Mouse (Mus musculus): ENCODE data around the gene Zc3hc1. TPM values are rescaled to one million over a fixed set of nuclear protein-coding genes. Genes with fewer than 3 reads are reported as not detected.
"Not testable (repeated sequence)": the region's sequence is repeated elsewhere in the genome, so short reads cannot be mapped to it uniquely, and the experiment has no call there.

The Zc3hc1 gene
- 10 to 100 TPM; 25.2 to 27.2 TPM for total RNA-seq (2021)

GRCm38 (mm10) chr6:30390714-30391697 lies at the start of gene Zc3hc1:
TSS of gene Zc3hc1 (minus strand) at chr6:30391028.
- peak; percentile 55 to 73 for DNase-seq (ENCODE audit: extremely low spot score in 1 of 2, low spot score in 1 of 2)

- DNase-seq (ENCODE audit: extremely low spot score in 1 of 2, low spot score in 1 of 2): no peak
Measured at GRCm38 (mm10) chr6:30439576-30439975, 48.7 kb upstream of the Zc3hc1 start.

DNA sequence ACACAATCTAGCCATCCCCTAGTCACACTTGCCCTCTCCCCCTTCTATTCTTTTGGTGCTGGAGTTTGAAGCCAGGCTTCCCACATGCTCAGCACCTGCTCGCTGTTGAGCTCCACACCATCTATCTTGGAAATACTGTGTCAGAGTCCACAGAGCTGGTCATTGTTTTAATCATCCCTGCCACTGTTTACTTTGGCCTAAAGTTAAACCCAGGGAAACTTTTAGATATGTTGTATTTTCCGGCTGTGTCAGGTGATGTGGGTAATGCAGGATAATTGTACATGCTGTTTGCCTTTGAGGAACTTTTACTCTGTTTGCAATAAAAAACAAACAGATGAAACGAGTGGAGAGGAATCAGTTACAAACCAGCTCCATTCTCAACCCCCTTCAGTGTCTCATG lies 46.2 kb upstream of the Zc3hc1 start:
- no peak for DNase-seq (ENCODE audit: extremely low spot score in 1 of 2, low spot score in 1 of 2)

DNA sequence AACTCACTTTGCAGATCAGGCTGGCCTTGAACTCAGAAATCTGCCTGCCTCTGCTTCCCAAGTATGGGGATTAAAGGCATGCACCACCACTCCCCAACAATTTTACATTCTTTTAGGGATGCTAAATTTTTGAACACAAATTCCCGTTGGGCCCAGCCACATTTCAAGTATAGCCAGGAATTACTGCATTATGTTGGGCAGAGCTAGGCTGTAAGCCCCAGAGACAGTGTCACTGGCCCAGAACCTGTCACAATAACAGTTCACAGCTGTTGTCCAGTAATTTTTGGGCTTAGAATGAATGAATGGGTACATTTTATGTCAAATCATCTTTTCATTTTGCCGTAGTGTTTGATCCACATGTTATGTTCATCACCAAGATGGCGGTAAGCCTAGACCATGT lies 45.6 kb upstream of the Zc3hc1 start:
- DNase-seq (ENCODE audit: extremely low spot score in 1 of 2, low spot score in 1 of 2): no peak

DNA sequence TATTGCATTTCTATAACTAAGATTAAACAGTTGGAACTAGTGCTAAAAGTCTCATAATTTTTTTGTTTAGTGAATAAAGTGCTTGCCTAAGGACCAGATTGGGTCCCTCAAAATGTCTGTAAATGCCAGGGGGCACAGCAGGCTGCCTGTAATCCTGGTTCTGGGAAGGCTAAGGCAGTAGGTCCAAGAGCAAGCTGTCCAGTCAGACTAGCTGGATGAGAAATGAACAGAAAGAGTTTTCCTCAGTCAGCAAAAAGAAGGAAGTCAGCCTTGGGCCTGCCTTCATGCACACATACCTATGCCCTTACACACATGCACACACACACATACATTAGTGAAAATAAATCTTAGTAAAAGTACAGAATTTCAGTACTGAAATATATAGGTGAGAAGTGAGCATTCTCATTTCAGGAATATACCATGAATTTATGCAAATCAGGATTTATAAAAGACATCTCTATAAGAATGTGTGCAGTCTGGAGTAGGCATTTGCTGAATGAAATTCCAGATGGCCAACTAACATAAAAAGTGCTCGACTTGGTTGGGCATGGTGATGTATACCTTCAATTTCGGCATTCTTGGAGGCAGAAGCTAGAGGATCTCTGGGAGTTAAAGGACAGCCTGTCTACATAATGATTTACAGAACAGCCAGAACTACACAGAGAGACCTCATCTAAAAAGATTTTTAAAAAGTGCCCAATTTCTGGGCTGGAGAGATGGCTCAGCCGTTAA lies 41.8 kb upstream of the Zc3hc1 start:
- no peak for DNase-seq (ENCODE audit: extremely low spot score in 1 of 2, low spot score in 1 of 2)

DNA sequence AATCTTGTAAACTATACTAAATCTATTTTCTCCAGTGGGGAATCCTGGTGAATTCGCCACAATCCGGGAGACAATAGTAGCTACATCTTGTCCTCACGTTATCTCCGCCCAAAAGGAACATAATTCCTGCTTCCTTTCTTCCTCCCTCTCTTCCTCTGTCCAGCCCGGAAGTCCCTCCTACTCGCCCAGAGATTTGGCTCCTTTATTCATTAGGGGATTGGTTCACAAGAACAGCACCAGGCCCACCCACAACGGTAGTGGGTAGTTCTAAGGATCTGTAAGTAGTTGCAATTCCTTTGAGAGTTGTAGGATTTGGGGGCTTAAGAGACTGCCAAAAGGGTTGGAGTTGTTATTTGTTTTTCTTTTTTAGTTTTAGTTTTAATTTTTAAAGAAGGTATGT lies 26.0 kb upstream of the Zc3hc1 start:
- DNase-seq (ENCODE audit: extremely low spot score in 1 of 2, low spot score in 1 of 2): no peak

- DNase-seq (ENCODE audit: extremely low spot score in 1 of 2, low spot score in 1 of 2): no peak
Measured at GRCm38 (mm10) chr6:30416126-30416525, 25.3 kb upstream of the Zc3hc1 start.

DNA sequence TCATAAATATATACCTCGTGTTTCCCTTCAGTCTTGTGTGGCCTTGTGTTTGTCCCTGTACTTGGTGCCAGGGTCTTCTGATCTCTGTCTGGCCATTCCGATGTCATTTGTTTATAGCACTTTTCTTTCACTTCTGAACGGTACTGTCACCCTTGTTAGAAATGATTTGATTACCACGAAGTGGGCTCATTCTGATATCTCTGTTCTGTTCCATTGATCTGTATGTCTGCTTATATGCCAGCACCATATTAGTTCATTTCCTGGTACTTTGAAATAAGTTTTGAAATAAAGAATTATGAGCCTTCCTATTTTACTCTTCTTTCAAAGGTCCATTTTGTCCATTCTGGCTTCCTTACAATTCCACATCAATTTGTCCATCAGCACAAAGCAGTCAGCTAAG lies 20.5 kb upstream of the Zc3hc1 start:
- no peak for DNase-seq (ENCODE audit: extremely low spot score in 1 of 2, low spot score in 1 of 2)

DNA sequence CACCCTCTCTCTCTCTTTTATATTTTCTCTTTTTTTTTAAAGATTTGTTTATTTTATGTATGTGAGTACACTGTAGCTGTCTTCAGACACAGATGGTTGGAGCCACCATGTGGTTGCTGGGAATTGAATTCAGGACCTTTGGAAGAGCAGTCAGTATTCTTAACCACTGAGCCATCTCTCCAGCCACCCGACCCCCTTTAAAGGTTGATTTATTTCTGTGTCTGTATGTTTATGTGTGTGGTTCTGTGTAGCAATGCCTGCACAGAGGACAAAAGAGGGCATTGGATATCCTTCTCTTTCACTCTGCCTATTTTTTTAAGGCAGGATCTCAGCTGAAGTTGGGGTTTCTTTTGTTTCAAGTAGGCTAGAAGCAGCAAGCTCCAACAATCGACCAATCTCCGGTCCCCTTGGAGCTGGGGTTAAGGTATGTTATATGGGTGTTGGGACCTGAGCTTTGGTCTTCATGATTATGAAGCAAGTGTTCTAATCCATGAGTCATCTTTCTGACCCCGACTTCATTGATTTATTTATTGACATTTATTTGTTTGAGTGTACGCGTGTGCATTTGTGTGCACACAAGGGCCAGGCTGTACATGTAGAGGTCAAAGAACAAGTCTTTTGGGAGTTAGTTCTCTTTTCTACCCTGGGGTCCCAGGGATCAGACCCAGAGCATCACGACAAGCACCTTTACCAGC lies 18.7 kb upstream of the Zc3hc1 start:
- DNase-seq (ENCODE audit: extremely low spot score in 1 of 2, low spot score in 1 of 2): no peak

- no peak for DNase-seq (ENCODE audit: extremely low spot score in 1 of 2, low spot score in 1 of 2)
Measured at GRCm38 (mm10) chr6:30408276-30408675, 17.4 kb upstream of the Zc3hc1 start.

DNA sequence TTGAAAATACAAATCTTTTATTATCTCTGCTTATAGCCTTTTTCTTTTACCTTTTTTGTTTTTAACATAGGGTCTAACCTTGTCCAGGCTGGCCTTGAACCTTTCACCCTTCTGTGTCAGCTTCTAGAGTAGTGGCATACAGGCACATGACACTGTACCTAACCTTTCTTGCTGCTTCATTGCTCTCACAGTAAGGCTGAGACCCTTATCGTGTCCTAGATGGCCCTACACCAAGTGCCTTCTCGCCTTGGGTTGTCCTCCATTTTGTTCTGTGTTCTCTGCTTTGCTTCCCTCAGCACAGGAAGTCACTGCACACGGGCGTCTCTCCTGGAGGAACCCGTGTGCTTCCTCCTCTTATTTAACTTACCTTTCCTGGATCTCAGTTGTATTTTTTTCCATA lies 13.8 kb upstream of the Zc3hc1 start:
- no peak for DNase-seq (ENCODE audit: extremely low spot score in 1 of 2, low spot score in 1 of 2)

DNA sequence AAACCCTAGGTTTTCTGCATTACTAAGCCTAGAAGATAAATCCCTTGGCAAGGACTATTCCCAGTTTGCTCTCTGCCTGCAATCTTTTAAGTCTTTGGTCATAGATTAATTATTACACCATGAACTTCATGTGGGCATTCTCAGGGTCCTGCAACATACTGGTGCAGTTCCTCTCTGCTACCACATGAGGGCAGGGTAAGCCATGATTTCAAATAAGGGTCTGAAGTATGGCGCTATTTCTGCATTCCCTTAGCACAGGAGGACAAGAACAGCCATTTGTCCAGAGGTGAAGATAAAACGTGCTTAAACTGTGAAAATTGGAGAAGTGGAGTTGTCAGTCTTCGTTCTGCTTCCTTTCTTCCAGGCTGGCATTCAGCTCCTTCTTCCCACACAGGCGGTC lies 12.6 kb upstream of the Zc3hc1 start:
- peak; percentile 20 to 49 for DNase-seq (ENCODE audit: extremely low spot score in 1 of 2, low spot score in 1 of 2)

DNA sequence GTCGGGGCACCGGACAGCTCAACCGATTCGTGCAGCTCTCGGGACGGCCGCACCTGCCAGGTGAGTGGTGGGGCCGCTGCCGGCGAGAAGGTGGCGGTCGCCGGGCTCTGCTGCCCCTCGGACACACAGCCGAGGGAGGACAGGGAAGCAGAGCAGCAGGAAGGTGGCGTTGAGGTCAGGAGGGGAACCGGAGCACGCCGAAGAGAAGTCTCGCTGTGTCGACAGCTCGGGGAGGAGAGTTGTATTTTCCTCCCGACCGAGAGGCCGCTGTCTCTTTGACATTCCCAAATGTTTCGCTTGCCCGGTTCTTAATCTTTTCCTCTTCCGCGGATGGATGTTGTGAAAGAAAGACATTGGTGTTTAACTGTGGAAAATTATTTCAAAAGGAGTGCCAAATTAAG lies 11.3 kb upstream of the Zc3hc1 start:
- peak in 1 of 2 experiments; percentile 29 for DNase-seq (ENCODE audit: extremely low spot score in 1 of 2, low spot score in 1 of 2)

- DNase-seq (ENCODE audit: extremely low spot score in 1 of 2, low spot score in 1 of 2): peak; percentile 99 to 100
Measured at GRCm38 (mm10) chr6:30401308-30402015, 10.6 kb upstream of the Zc3hc1 start, which contains the start of gene Klhdc10. TSS of gene Klhdc10 (plus strand) at chr6:30401868.

DNA sequence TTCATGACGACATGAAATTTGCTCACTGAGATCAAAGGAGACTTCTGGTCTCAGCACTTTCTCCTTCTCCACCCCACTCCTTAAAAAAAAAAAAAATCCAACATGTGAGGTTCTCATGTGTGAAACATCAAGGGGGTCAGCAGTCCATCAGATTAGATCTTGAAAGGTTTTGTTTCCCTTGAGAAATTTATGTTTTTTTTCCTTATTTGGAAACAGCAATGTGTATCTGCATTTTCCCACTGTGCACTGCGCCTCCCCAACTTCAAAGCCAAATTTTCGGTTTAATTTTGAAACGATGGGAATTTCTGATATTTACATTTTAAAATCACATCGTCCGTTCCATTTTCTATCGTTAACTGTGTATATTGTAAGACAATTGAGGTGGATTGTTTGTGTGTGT lies 9.9 kb upstream of the Zc3hc1 start:
- no peak for DNase-seq (ENCODE audit: extremely low spot score in 1 of 2, low spot score in 1 of 2)

DNA sequence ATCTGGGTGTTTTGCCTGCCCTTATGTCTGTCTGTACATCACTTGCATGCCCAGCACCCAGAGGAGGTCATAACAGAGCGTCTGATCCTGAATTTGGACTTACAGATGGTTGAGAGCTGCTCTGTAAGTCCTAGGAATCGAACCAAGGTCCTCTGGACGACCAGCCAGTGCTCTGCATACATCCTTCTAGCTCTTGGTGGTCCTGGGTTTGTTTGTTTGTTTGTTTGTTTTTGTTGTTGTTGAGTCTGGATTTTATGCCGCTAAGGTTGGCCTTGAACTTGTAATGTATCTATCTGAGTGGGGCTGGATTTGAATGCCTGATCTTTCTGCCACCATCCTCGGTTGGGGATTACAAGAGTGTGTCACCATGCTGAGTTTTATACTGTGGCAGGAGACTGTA lies 9.3 kb upstream of the Zc3hc1 start:
- DNase-seq (ENCODE audit: extremely low spot score in 1 of 2, low spot score in 1 of 2): no peak

- DNase-seq (ENCODE audit: extremely low spot score in 1 of 2, low spot score in 1 of 2): no peak
Measured at GRCm38 (mm10) chr6:30391996-30392395, 1.2 kb upstream of the Zc3hc1 start.

GRCm38 (mm10) chr6:30390271-30390670 lies 557 bp downstream of the Zc3hc1 start:
- DNase-seq (ENCODE audit: extremely low spot score in 1 of 2, low spot score in 1 of 2): not testable (repeated sequence)

DNA sequence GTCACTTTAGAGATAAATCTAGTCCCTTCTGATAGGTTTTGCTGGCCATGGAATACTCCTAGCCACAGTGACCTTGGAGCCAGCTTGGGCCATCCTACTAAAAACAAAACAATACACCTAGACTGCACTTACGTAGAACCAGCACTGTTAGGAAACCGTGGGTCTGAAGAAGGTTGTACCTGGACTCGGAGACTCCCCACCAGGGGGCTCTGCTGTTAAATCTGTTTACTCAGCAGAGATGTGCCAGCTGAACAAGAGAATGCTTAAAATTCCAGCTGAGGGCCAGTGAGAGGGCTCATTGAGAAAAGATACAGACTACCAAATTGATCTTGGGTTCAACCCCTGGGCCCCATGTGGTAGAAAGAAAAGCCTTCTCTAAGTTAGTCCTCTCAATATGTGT lies 9.7 kb downstream of the Zc3hc1 start:
- DNase-seq (ENCODE audit: extremely low spot score in 1 of 2, low spot score in 1 of 2): no peak

DNA sequence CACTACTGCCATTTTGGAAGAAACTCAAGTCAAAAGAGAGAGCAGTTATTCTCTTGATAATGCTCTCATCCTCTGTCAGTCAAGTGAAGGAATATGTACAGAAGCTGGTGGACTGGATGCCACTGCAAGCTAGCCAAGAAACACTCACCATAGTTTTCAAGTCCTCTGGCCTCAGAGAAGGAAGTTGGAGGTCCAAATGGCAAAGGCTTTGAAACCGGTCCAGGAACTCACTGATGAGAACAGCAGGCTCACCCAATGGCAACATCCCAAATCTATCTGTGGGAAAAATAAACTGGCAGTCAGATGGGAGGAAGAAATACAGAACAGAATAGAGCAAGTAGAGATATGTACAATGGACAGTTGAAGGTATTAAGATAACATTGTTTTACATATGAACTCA lies 15.0 kb downstream of the Zc3hc1 start:
- no peak for DNase-seq (ENCODE audit: extremely low spot score in 1 of 2, low spot score in 1 of 2)
